Mouse (Mus musculus): ENCODE data around the gene 4930555G01Rik. TPM values are rescaled to one million over a fixed set of nuclear protein-coding genes. Genes with fewer than 3 reads are reported as not detected.

The 4930555G01Rik gene
- polyA plus RNA-seq (2012; rRNA removed), result not detected in 2 replicates

DNA sequence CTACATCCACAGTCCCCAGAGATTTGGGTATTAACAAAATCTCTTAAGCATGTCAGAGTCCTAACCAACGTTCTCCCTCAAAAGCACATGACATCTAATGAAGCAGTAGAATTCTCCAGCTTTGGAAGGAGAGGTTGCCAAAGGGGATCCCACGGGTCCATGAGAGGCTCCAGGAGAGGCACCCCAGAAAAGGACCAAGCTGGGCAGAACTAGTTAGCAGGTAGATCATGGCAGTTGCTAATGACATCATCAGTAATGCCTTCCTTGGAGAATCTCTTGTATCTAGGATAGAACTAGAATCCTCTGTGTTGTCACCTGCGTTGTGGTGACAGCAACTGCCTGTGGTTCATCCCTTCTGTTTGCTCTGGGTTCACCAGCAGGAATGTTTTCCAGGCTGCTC is at the start of gene 4930555G01Rik:
Gene 4930555G01Rik, plus strand, starts transcription at position 301 of the 400 bp plus-strand sequence.

DNA sequence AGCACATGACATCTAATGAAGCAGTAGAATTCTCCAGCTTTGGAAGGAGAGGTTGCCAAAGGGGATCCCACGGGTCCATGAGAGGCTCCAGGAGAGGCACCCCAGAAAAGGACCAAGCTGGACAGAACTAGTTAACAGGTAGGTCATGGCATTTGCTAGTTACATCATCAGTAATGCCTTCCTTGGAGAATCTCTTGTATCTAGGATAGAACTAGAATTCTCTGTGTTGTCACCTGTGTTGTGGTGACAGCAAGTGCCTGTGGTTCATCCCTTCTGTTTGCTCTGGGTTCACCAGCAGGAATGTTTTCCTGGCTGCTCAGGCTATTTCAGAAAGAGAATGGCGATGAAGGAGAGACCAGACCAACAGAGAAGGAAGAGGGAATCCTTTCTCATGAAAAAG is 34.8 kb upstream of the 4930555G01Rik start, which contains the start of gene Gm3298:
Gene Gm3298, plus strand, starts transcription at position 301 of the 400 bp plus-strand sequence.

DNA sequence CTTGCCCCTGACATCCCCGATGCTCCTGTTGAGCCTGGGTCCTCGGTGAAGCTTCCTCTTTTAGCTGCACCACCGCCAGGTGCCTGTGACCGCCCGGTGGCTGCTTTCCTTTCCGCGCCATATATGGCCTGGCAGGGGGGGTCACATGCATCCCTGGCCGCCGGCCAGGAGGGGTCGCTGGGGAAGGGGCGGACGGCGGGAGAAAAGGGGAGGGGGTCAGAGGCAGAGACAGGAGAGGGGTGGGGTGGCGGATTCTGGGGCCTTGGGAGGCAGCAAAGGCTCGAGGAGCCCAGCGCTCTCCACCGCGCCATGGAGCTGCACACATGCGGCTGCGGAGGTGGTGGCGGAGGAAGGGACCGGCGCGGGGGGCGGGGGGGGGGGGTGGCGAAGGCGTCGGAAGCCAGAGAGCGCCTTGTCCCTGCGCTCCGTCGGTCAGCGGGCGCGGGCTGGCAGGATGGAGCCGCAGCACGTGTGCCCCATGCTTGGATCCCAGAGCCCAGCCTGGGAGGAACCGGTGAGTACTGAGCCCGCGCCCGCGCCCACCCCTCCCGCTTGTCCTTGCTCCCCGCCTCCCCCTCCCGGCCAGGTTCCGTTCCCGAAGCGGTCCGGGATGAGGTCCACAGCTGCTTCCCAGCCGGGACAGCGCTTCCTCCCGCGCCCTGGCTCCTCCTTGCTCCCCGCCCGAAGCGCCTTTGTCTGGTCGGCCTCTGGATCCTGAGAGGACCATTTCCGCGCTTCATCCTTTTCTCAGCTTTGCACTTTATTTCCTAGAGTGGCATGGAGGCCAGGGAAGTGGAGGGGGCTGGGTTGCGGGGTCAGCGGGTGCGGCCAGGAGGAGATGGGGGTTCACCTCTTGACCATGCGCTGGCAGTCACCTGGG is 20.4 kb downstream of the 4930555G01Rik start, which contains the start of gene Gm8281:
Gene Gm8281, plus strand, starts transcription at position 430 of the 880 bp plus-strand sequence.

Other genes with a start within 250 kb of the 4930555G01Rik start
- not detected in 2 replicates for gene Gm3269, start 212.5 kb upstream of the 4930555G01Rik start, polyA plus RNA-seq (2012; rRNA removed)
- 3.7 and 4.1 TPM in 2 replicates for gene Gm3264, start 195.1 kb upstream of the 4930555G01Rik start, polyA plus RNA-seq (2012; rRNA removed)
- gene Gm3278, start 158.2 kb upstream of the 4930555G01Rik start, polyA plus RNA-seq (2012; rRNA removed), result 0.15 and 0.17 TPM in 2 replicates
- not detected in 2 replicates for gene Gm8297, start 66.7 kb upstream of the 4930555G01Rik start, polyA plus RNA-seq (2012; rRNA removed)
- gene Gm3298, start 34.7 kb upstream of the 4930555G01Rik start, polyA plus RNA-seq (2012; rRNA removed), result not detected in 2 replicates
- gene Gm8281, start 20.4 kb downstream of the 4930555G01Rik start, polyA plus RNA-seq (2012; rRNA removed), result 13.0 and 14.3 TPM in 2 replicates
- 0.02 TPM in 1 of 2 replicates, not detected in the other for gene Gm8279, start 80.9 kb downstream of the 4930555G01Rik start, polyA plus RNA-seq (2012; rRNA removed)
- not detected in 2 replicates for gene Gm3317, start 113.9 kb downstream of the 4930555G01Rik start, polyA plus RNA-seq (2012; rRNA removed)
- not detected in 2 replicates for gene Gm8271, start 135.2 kb downstream of the 4930555G01Rik start, polyA plus RNA-seq (2012; rRNA removed)
- gene Gm3526, start 210.0 kb downstream of the 4930555G01Rik start, polyA plus RNA-seq (2012; rRNA removed), result not detected in 2 replicates